Mouse (Mus musculus) left cerebral cortex, adult 9 months (tissue): ENCODE measurements at regions not wholly inside any gene's neighbourhood (a gene's known extent, or its start where the extent isn't known, plus 50 kb on each side); places are given as distances from the start of the nearest gene placed in this dataset.
"Not testable (repeated sequence)": the region's sequence is repeated elsewhere in the genome, so short reads cannot be mapped to it uniquely, and the experiment has no call there.

Experiments used
- DNase-seq, 2 experiments: peaks; one replicate each; pipeline ENCODE4 v3.0.0; 2022; ENCODE audit warnings: low spot score in 2 of 2

DNA sequence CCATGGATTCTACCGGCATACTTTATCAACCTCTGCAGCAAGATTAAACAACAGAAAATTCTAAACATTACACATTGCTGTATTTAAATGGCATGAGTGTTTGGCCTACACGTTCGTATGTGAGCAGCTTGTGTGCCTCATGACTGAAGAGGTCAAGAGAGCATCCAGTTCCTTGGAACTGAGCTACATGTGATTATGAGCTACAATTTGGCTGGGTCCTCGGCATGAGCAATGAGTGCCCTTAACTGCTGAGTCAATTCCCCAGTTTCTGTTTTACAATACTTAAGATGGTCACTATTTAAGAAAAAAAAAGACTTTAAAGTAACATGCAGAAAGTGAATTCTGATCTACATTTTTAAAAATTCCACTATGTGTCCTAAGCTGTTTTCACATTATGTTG, 338.4 kb upstream of the Gpc6 start:
- no peak for DNase-seq

DNA sequence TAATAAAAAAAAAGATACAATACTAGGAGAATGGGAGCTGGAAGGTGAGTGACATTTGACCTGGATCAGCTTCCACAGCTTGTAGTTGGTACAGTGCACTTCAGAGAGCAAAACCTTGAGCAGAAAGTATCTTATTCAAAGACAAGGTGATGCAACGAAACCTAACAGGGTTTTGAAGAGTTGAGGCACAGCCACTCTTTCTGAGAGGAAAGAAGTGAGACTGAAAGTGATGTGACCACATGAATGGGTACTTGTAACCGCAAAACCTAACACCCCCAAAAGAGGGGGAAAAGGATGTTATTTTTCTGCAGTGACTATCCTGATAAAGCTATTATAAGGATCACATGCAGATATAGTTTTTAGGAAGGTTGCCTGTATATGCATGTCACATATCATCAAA, 335.6 kb upstream of the Gpc6 start:
- no peak for DNase-seq

DNA sequence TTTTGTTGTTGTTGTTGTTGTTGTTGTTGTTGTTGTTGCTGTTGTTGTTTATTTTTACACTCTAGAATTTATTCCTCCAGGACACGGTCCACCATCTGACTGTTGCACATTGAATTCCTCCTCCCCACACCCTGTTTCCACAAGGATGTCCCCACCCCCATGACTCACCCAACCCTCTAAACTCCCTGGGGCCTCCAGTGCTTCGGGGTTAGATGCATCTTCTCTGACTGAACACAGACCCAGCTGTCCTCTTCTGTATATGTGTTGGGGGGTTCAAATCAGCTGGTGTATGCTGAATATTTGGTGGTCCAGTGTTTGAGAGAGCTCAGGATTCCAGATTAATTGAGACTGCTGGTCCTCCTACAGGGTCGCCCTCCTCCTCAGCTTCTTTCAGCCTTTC, 335.0 kb upstream of the Gpc6 start:
- no peak for DNase-seq

DNA sequence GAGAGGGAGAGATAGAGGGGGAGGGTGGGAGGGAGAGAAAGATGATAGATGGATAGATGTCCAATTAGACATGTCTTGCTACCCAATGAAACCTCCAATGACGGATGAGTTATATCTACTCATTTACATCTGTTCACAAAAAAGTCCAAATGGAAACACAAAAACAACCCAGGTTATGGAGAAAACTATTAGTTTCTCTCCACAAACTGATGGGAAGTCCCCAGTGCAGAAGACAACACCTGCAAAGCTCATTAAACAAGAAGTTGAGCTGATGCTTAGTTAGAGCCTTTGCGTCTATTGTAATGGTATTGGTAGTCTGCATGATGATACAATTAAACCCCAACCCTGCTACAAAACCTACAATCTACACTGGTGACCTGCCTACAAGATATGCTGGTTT, 317.0 kb upstream of the Gpc6 start:
- no peak for DNase-seq

DNA sequence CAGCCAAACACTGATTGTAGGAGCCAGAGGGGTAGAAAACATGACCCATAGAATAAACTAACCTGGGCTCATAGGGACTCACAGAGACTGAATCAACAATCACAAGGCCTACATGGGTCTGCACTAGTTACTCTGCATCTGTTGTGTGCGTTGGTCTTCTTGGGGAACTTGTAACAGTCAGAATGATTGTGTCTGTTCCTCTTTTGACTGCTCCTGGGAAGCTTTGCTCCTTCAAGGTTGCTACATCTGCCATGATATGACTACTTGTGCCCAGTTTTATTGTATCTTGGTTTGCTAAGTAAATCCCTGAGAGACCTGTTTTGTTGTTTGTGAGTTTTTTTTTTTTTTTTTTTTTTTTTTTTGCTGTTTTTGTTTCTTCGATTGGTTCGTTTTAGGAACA, 313.9 kb upstream of the Gpc6 start:
- no peak for DNase-seq

DNA sequence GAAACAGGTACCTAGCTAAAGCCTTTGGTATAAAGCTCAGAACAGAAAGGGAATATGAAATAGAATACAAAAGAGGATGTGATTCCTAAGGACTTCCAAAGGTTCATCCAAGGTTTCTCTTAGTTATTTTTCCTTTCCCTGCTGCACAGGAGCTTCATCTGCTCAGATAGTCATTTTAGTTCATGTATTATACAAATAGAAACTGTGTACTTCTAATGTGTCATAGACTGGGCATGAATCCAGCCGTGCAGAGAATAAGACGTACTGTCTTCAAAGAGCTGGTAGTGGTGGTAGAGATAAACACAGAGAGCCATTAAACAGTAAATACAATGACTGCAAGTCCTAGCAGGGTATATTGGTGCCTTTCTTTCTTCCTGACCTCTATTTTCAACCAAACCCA, 292.9 kb upstream of the Gpc6 start:
- DNase-seq: peak; percentile 3 to 48

DNA sequence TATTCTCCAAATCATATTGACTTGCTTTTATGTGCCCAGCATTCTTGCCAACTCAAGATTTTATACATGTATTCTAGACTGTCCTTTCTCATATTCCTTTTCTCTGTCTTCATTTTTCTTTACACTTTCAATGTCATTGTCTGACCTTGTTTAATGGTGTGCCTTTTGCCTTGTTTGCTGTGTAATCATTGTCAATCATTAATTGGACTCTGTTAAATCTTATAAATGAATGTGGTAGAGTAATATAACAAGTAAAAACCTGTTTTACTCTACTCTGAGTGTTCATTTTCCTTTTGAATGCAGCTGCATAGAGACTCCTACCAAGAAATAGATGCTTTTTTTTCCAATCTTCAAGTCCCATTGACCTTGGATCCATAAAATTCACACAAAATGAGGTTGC, 283.0 kb upstream of the Gpc6 start:
- no peak for DNase-seq

DNA sequence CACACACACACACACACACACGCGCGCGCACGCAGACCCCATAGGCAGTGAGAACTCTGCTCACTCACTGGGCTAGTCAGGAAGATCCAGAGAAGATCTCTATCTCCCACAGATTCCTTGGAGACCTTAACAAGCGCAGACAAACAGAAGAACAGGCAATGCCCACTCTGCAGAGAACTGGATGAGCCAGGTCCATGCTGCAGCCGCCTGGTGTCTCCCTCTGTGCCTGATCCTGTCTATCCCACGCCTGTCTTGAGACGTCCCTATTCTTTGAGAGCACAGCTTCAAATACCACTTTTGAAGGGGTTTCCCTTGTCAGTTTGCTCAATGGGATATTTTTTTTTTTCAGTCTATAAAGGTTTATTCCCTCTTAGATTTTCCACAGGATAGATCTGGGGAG, 273.2 kb upstream of the Gpc6 start:
- DNase-seq: no peak

DNA sequence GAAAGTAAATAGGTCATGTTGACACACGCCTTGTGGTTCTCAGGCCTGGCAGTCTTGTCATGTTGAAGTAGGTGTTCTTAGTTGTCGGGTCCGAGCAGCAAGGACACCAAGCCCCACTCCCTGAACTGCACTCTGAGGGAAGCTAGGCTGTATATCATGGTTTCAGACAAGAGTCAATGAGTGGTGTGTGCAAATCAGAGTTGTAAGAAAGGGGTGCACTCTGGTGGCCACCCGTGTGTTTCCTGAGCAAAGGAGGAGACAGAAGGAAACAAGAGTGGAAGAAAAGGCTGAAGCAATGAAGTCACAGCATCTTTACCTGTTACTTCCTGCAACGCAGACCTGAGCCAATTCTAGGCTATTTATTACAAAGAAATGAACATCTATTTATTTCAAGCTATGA, 241.2 kb upstream of the Gpc6 start:
- DNase-seq: no peak

DNA sequence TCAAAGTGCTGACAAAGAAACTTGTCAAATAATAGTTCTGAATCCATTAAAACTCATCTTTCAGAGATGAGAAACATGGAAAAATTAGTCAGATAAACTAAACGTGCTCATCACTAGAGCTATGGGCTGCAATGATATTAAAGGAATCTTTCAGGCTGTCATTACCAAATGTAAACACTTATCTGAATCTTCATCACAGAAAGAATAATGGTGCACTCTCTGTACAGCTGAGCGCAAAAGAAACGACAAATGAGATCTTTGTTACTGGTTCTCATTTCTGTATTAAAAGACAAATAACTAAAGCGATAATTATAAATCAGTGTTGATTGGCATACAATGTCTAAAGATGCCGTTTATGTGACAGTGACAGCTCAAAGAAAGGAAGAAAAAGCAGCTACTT, 227.4 kb upstream of the Gpc6 start:
- no peak for DNase-seq

DNA sequence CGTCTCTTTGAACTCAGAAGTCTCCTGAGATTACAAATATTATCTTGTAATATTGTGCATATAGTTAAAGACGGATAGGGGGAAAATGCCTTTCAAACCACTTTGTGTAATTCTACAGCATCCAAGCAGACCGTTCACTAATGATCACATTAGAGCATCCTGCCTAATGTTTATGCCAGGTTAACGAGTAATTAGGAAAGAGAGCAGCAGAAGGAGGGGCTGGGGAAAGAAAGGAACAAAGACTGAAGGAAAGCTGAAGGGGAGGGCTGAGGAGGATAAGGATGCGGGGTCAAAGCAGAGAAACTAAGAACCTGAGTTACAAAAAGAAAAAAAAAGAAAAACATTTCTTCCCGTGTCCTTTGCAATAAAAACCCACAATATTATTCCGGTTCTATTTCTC, 226.7 kb upstream of the Gpc6 start:
- no peak for DNase-seq

DNA sequence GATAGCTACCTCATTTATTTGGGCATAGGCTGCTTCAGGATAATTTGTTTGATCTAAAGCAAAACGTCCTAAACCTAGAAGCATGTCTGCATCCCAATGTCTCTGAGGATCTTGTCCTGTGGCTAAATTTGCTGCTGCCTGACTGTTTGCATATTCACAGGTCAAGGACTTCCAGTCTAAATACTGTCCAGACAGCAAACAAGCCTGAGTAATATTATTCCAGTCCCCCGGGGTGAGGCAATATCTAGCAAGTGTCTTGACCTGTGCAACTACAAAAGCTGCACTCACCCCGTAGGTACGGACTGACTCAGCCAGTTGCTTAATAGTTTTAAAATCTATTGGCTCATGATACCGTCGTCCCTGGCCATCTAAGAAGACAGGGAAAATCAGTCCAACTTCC, 190.5 kb upstream of the Gpc6 start:
- not testable (repeated sequence) for DNase-seq

DNA sequence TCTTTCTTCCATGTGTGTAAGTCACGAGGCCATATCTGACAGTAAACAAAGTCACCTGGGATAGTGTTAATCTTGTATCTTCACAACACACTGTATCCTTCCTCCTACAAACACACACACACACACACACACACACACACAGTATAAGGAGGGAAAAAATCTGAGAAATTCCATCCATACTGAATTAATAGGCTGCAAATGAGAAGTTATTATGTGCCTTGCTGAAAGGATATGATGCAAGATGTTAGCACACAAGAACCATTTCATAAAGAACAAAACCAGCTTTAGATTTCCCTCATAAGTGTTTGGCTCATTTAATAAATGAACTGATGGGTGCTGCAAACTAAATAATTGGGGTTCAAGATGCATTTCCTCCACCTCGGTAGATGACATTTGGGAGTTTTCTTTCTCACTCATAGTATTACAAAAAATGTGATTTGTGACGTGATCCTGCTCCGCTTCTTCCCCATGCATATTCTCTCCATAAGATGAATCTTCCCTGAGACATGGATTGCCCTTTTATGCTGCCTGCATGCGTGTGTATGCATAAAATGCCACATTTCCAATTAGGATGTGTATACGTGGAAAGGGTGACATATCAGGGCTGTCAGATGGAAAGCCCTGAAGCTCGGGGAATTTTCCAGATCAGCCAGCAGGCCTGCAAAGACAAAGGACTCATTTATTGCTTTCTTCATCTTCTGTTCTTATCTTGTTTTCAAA, 170.5 kb upstream of the Gpc6 start:
- DNase-seq: no peak

DNA sequence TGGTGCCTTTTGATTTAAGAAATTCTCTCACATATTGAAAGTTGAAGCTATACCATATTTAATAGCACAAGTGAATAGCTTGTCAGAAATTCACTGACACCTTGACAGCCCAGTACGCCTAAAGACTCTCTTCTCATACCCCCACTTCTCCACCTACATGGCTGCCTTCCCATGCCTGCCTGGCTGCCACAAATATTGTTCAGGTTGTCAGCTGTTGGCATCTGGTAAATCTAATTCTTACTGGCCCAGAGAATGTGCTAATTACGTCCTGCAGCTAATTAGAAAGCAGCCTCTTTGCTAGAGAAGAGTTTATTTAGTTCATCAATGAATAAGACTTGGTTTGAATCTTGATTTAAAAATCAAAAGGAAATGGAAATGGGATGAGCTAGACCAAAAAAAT, 163.7 kb upstream of the Gpc6 start:
- peak in 1 of 2 experiments; percentile 1 for DNase-seq

DNA sequence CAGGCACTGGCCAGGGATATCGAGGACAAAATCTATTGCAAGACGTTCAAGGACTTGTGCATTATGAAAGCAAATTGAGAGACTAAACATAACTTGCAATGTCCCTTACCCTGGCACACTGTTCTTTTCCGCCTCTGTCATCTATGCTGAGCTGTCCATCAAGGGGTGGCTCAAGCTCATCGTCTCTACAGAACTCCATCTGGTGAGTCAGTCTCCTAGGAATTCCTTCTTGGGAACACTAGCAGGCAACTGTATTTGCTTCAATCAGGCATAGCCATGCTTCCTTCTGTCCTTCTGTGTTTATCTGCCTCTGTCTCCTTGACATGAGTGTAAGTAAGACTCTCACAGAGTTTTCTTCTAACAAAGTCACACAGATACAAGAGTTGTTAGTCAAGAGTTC, 154.0 kb upstream of the Gpc6 start:
- no peak for DNase-seq

DNA sequence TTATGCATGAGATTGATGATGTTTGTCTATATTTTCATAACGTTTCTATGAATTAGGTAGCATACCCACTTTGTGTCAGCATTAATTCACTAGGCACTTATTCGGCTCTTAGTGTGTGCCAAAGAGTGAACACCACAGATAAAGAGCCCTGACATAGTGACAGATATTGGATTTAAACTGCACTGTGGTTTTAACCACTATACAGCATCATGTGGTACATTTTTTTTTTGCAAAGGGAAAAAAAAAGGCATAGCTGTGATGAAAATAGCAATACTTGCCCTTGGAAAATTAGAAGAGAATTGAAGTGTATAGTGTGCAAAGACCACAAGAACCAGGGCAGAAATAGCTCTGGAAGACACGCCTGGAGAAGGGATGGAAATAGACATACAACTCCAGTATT, 153.4 kb upstream of the Gpc6 start:
- DNase-seq: no peak

DNA sequence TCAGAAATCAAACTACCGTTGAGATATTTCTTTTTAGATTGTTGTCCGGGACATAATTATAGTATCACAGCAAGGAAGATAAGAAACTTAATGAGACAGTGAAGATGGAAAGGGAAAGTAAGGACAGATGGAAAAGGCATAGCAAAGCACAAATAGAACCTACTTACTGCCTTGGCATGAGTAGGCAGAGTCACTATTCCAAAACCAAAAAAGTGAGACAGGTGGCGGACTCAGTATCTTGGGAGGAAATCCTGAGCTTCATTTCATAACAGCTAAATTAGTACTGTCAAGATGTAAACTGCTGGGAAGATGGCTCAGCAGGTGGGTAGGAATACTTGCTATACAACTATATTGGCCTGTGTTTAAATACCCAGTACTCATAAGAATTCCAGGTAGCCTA, 145.5 kb upstream of the Gpc6 start:
- DNase-seq: peak; percentile 6 to 42

DNA sequence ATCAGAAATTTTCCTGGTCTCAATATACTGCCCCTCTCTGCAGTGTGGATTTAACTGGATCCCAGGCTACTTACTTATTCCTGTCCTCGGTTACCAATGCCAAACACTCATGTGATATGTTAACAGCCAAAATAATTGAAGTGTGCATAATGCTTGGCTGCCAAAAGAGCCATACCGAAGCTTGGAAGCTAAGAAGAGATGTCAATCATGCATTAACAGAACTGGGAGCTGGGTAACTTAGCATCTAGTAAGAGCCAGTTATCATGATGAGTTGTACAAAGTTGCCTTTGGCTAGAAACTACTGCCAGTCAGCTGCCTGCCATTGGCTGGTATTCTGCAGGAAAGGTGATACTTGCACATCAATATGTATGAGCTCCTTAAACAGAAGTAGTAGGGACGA, 141.3 kb upstream of the Gpc6 start:
- DNase-seq: no peak

DNA sequence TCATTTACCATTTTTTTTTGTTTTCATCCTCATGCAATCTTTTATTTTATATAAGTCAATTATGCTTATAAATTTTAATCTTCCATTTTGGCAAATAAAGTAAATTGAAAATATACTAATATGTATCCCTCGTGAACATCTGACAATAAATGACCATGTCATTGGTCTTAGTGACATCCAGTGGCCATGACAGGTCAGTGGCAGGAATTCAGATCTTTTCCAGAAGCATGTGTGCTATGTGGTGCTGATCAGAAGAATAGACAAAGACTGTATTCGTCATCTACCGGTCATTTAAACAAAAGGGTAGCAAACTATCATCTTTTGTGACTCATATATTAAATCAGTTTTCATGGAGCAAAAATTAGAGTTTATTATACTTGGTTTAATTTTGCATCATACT, 118.6 kb upstream of the Gpc6 start:
- no peak for DNase-seq

DNA sequence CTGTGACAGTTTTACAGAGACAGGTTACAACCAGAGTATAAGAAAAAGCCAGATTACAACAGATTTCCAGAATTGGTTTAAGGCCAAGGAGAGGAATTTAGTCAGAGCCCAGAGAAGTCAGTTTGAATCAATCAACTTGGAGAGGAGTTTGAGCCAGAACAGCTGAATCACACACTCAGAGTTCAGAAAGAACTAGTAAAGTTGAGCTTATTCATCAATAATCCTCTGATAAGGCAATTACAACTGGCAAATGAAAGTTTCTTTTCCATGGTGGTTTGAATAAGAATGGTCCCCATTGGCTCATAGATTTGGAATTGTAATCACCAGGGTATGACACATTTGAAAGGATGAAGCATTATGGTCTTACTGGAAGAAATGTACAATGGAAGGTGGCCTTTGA, 116.5 kb upstream of the Gpc6 start:
- no peak for DNase-seq

DNA sequence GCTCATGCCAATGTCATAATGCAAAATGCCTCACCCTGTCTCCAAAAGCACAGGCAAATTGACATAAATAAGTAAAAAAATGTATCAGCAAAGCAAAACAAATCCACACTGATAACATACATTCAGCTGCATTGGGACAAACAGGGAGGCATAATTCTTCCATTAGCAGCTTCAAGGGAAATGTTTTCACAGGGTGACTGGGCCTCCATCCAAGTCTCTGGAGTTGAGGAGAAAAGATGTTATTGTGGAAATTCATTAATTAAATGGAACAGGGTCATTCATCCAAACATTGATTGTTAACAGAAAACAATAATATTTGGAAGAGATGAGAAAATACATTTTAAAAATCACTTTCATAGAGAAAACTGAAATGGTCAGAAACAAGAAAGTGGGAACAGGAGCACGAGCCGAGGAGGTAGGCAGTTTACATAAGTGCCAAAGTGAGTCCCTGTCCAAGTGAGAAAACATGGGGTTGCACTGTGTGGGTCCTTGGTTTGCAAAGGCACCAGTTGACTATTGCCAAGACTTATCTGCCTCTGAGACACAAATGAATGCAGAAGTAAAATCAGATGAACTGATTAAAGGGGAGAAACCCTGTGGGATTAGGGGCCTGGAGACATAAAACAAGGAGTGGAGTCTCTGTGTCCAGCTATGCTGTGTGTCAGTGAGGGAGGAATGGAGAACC, 114.3 kb upstream of the Gpc6 start:
- peak in 1 of 2 experiments; percentile 2 for DNase-seq

DNA sequence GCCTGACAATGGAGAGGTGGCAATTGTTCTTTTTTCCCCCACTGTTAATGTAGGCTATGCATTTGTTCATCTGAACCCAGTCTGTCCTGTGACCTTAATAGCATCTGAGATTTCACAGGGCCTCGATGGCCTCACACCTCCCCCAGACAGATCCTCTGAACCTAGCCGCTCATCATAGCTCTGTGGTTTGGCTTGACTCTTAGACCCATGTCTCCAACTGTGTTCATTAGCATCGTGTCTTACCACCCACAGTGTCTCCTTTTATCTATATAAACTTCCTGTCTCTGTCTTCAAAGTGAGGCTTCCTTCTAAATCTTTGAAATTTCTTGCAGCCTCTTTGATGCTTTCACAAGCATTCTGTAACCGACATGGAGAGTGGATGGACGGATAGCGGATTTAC, 87.9 kb upstream of the Gpc6 start:
- DNase-seq: no peak

DNA sequence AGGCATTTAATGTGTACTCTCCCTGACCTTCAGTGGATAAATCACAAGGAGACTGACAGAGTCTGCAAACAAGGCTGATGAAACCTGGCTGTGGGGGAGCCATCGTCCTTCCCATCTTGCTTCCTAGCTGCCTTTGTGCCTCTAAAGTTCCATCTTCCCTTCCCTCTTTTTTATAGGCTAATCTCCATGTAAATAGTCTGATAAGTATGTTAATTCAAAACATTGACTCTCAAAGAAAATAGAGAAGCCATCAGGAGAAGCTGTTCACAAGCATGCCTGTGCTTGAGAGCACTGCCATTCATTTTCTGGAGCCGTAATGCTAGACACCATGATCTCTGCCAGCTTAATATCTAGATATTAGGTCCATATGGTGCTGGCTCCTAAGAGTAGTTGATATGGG, 55.7 kb upstream of the Gpc6 start:
- no peak for DNase-seq

DNA sequence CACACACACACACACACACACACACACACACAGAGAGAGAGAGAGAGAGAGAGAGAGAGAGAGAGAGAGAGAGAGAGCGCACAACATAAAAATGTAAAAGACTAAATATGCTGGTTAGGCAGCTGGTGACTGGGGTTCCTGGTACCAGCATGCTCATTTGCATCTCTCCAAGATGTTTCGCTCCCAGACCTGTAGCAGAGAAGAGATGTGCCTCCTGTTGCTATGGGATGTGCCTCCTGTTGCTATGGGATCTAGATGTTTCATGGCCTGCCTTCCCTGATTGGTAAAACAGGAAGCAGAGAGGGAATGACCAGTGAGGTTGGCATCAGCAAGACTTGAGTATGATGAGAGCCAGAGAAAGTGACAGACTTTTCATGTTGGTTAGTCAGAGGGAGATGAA, 55.1 kb upstream of the Gpc6 start:
- no peak for DNase-seq
